Mouse (Mus musculus) MEL (cell line): ENCODE measurements at regions not wholly inside any gene's neighbourhood (a gene's known extent, or its start where the extent isn't known, plus 50 kb on each side); places are given as distances from the start of the nearest gene placed in this dataset.

Experiments used
- EP300 ChIP-seq, 2 experiments: IDR thresholded peaks; 2 replicates each; pipeline ENCODE4 v1.6.1; 2011; ENCODE audit warnings: improper control_type of control experiment in 2 of 2, low read length in 2 of 2, low read depth in 1 of 2, mild to moderate bottlenecking in 1 of 2
- POLR2A ChIP-seq, 2 experiments: IDR thresholded peaks; 2 replicates each; pipeline ENCODE4 v1.6.1; 2011 to 2012; ENCODE audit warnings: low read length in 2 of 2, mild to moderate bottlenecking in 2 of 2, control low read depth in 1 of 2, improper control_type of control experiment in 1 of 2, low read depth in 1 of 2, moderate library complexity in 1 of 2; ENCODE audit not compliant: control insufficient read depth in 1 of 2, insufficient read depth in 1 of 2, poor library complexity in 1 of 2
- SIN3A ChIP-seq: IDR thresholded peaks from 2 replicates; pipeline ENCODE4 v1.6.1; 2012; ENCODE audit warnings: low read length, improper control_type of control experiment, inconsistent platforms
- USF1 ChIP-seq: IDR thresholded peaks from 2 replicates; pipeline ENCODE4 v1.6.1; 2014; ENCODE audit warnings: low read depth, mild to moderate bottlenecking, inconsistent platforms, low read length, improper control_type of control experiment, moderate library complexity

- TF ChIP-seq POLR2A (IDR thresholded peaks at IDR 0.05; ENCODE audit: control insufficient read depth in 1 of 2, insufficient read depth in 1 of 2, low read depth in 1 of 2, low read length in 2 of 2, poor library complexity in 1 of 2) (no peak), USF1 (no peak), SIN3A (no peak), EP300 (IDR thresholded peaks at IDR 0.05; ENCODE audit: low read depth in 1 of 2, low read length in 2 of 2) (no peak)
Observed at GRCm38 (mm10) chr13:32517514-32517913, 179.0 kb upstream of the Gmds start.
